Mouse (Mus musculus) stomach, postnatal 0 days (tissue): Measurements from ENCODE around the gene Cd160. TPM values are rescaled to one million over a fixed set of nuclear protein-coding genes. Genes with fewer than 3 reads are reported as not detected.

Source experiments
- ATAC-seq: fragments of 200-750 bp; cut with Nextera tagmentation; 2 replicates; pipeline ENCODE4 v1.8.0; 2017; ENCODE audit not compliant: low FRiP score, low TSS enrichment
- DNase-seq: peaks from one replicate; pipeline ENCODE4 v3.0.0-alpha.2; 2016; ENCODE audit warnings: low spot score
- H3K27ac ChIP-seq: fragments of 300-500 bp; sonication (generic); replicated peaks from 2 replicates; pipeline ENCODE4 v1.5.1; 2014; ENCODE audit warnings: mild to moderate bottlenecking, control low read depth
- H3K27me3 ChIP-seq: fragments of 300-500 bp; sonication (generic); 2 replicates; pipeline ENCODE4 v1.6.1; 2014; ENCODE audit warnings: low read length; ENCODE audit not compliant: control insufficient read depth, insufficient read depth
- H3K36me3 ChIP-seq: fragments of 300-500 bp; sonication (generic); 2 replicates; pipeline ENCODE4 v1.6.1; 2014; ENCODE audit warnings: low read length, mixed read lengths; ENCODE audit not compliant: control insufficient read depth, insufficient read depth
- H3K4me1 ChIP-seq: fragments of 300-500 bp; sonication (generic); replicated peaks from 2 replicates; pipeline ENCODE4 v1.6.1; 2014; ENCODE audit warnings: antibody characterized with exemption; ENCODE audit not compliant: control insufficient read depth, insufficient read depth
- H3K4me2 ChIP-seq: fragments of 300-500 bp; sonication (generic); replicated peaks from 2 replicates; pipeline ENCODE4 v1.6.1; 2014; ENCODE audit warnings: low read depth, mild to moderate bottlenecking, control low read depth, moderate library complexity
- H3K4me3 ChIP-seq: fragments of 300-500 bp; sonication (generic); 2 replicates; pipeline ENCODE4 v1.5.1; 2014; ENCODE audit warnings: low read depth, low read length, control low read depth
- H3K9ac ChIP-seq: fragments of 300-500 bp; sonication (generic); 2 replicates; pipeline ENCODE4 v1.6.1; 2014; ENCODE audit warnings: mild to moderate bottlenecking, low read length, control low read depth, mixed read lengths
- H3K9me3 ChIP-seq: fragments of 300-500 bp; sonication (generic); 2 replicates; pipeline ENCODE4 v1.6.1; 2016; ENCODE audit warnings: low read length; ENCODE audit not compliant: control insufficient read depth
- CTCF ChIP-seq: IDR thresholded peaks from 2 replicates; pipeline ENCODE4 v1.5.1; 2016; ENCODE audit warnings: antibody characterized with exemption, low read depth, mild to moderate bottlenecking, moderate library complexity
- EP300 ChIP-seq: optimal IDR thresholded peaks from 2 replicates; pipeline ENCODE3; 2016; ENCODE audit warnings: antibody characterized with exemption
- WGBS: fragments of 180-500 bp; shearing (Covaris S2); extraction: QIAGEN DNeasy Blood & Tissue Kit; methylation state at CpG from one replicate; pipeline ENCODE4 v1.1.7; 2014; 5-methylcytosine and 5-hydroxymethylcytosine counted together
- polyA plus RNA-seq: library from polyadenylated mRNA; unstranded; fragments of >200 nt; fragmentation: Nextera tagmentation; extraction: Ambion mirVana; gene quantifications from 2 replicates; pipeline ENCODE4 v1.2.1, GENCODE M21; 2015

Gene Cd160
- polyA plus RNA-seq, 1 experiment from 2014 or later, result 0.13 TPM

DNA sequence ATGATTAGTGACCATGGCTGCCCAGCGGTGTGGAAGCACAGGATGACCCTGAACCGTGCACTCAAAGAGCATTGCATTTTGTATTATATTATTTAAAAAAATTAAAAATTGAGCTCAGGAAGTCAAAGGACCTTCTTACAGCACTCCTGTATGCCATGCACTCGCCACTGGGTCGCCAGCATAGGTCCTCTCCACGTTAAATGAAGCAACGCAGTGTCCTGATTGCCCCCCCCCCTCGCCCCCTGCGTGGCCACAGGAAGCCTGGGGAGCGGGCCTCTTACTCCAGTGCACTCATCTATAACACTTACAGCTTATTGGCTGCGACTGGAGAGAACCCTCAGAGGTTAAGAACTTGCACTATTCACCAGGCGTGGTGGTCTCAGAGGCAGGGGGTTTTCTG lies 3.9 kb downstream of the Cd160 start:
- 49% methylated on average over 11 of the region's 11 CpGs for WGBS

GRCm38 (mm10) chr3:96824614-96825013 lies 4.5 kb downstream of the Cd160 start:
- Histone ChIP-seq H3K27ac (no peak overlapping the region), H3K36me3 (no peaks in the 10 kb centered on the region), H3K9me3 (no peaks in the 10 kb centered on the region), H3K4me1 (no peaks in the 10 kb centered on the region), H3K4me3 (no peak overlapping the region), H3K4me2 (no peak overlapping the region), H3K9ac (no peak overlapping the region), H3K27me3 (no peaks in the 10 kb centered on the region)
- ATAC-seq (no peak), DNase-seq (no peak)
- WGBS, result 85% methylated on average over 12 of the region's 12 CpGs
- no peak for TF ChIP-seq EP300
- no peak for TF ChIP-seq CTCF

More for the DNA sequence above, 3.9 kb downstream of the Cd160 start:
- Histone ChIP-seq H3K4me2 (no peak overlapping the region), H3K9me3 (no peaks in the 10 kb centered on the region), H3K36me3 (no peaks in the 10 kb centered on the region), H3K9ac (no peak overlapping the region), H3K4me3 (no peak overlapping the region), H3K4me1 (no peaks in the 10 kb centered on the region), H3K27ac (no peak overlapping the region), H3K27me3 (no peaks in the 10 kb centered on the region)
- DNase-seq (no peak), ATAC-seq (no peak)
- TF ChIP-seq EP300, result no peak
- TF ChIP-seq CTCF, result no peak

GRCm38 (mm10) chr3:96823701-96824100 lies 5.5 kb downstream of the Cd160 start:
- no peak overlapping the region for H3K9ac ChIP-seq
- no peaks in the 10 kb centered on the region for H3K36me3 ChIP-seq
- no peaks in the 10 kb centered on the region for H3K9me3 ChIP-seq
- H3K4me3 ChIP-seq, result no peak overlapping the region
- H3K27ac ChIP-seq, result no peak overlapping the region
- TF ChIP-seq CTCF (no peak), EP300 (no peak)
- WGBS, result 46% methylated on average over 3 of the region's 3 CpGs
- no peak for ATAC-seq
- H3K4me2 ChIP-seq, result no peak overlapping the region
- H3K27me3 ChIP-seq, result no peaks in the 10 kb centered on the region
- no peaks in the 10 kb centered on the region for H3K4me1 ChIP-seq
- no peak for DNase-seq

DNA sequence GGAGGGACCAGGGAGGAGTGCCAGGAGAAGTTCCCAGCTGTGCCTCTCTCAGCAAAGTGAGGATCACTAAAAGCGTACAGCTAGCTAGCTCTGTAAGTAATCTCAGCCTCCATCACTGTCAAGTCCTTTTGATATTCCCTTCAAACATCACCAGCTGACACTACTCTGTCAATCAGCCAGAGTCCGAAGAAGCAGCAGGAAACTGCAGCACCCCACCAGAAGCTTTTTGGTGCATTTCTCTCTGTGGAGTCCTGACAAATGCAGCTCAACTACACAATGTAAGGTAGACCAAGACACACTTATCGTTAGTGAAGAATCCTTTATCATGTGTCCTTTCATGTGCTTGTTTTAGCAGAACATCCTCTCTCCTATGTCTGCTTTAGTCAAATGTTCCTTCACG lies 7.6 kb downstream of the Cd160 start:
- DNase-seq, result no peak

DNA sequence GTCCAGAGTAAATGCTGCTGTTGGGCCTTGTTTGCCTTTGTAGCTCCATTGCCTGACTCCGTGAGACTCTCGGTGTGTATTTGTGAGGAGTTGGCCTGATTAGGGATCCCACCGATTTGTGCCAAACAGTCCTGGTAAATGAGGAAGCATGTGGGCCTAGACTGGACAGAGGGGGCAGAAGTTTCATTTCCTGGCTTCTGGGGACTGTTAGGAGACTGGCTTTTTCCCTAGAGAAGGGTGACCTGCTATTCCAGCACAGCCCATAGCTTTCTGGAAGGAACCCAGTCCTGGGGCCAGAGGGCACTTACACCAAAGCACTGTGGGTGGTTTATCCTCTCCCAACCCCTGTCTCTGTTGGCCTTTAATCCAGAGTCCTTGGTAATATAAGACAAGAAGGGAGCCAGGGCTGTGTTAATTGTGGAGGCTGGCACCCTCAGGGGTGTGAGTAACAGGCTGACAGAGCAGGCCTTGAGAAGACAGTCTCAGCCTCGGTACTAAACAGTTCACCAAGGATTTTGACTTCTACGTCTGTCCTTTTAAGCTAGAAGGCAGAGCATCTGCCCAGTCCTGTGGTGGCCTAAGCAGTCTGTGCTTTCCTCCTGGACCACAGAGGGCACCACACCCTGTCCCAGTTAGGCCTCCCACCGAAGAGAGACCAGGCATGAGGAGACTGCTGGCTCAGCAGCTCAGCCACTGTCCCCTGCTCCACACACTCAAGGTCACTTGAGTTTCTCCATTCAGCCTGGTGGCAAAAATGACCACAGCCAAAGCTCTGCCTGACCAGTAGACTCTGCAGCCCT lies 8.8 kb downstream of the Cd160 start:
- H3K4me3 ChIP-seq, result no peak overlapping the region
- H3K9me3 ChIP-seq, result no peaks in the 10 kb centered on the region
- H3K4me2 ChIP-seq, result no peak overlapping the region
- no peak overlapping the region for H3K9ac ChIP-seq
- no peak overlapping the region for H3K27ac ChIP-seq
- no peaks in the 10 kb centered on the region for H3K27me3 ChIP-seq
- TF ChIP-seq EP300, result no peak
- no peak for TF ChIP-seq CTCF
- no peaks in the 10 kb centered on the region for H3K4me1 ChIP-seq
- DNase-seq (no peak), ATAC-seq (no peak)
- WGBS, result 68% methylated on average over 6 of the region's 6 CpGs
- H3K36me3 ChIP-seq, result no peaks in the 10 kb centered on the region

More for the DNA sequence above, 7.6 kb downstream of the Cd160 start:
- H3K4me3 ChIP-seq, result no peak overlapping the region
- no peaks in the 10 kb centered on the region for H3K27me3 ChIP-seq
- H3K4me2 ChIP-seq, result no peak overlapping the region
- H3K4me1 ChIP-seq, result no peaks in the 10 kb centered on the region
- ATAC-seq, result no peak
- no peaks in the 10 kb centered on the region for H3K9me3 ChIP-seq
- no peaks in the 10 kb centered on the region for H3K36me3 ChIP-seq
- no peak overlapping the region for H3K27ac ChIP-seq
- TF ChIP-seq EP300, result no peak
- TF ChIP-seq CTCF, result no peak
- H3K9ac ChIP-seq, result no peak overlapping the region
- WGBS, result 80% methylated on average over 4 of the region's 4 CpGs

GRCm38 (mm10) chr3:96814342-96814741 lies 14.8 kb downstream of the Cd160 start:
- Histone ChIP-seq H3K9ac (no peak overlapping the region), H3K27me3 (no peaks in the 10 kb centered on the region), H3K4me2 (no peak overlapping the region), H3K9me3 (no peaks in the 10 kb centered on the region), H3K27ac (no peak overlapping the region), H3K4me3 (no peak overlapping the region), H3K36me3 (no peaks in the 10 kb centered on the region), H3K4me1 (no peaks in the 10 kb centered on the region)
- ATAC-seq (no peak; the same call in 1 of the 2 replicates), DNase-seq (no peak)
- TF ChIP-seq EP300 (no peak), CTCF (no peak)
- 65% methylated on average over 6 of the region's 6 CpGs for WGBS
